Mouse (Mus musculus) stomach, postnatal 0 days (tissue): ENCODE results near the gene Galnt3.

Experiments
- CTCF ChIP-seq: IDR thresholded peaks from 2 replicates; pipeline ENCODE4 v1.5.1; 2016; ENCODE audit warnings: antibody characterized with exemption, low read depth, mild to moderate bottlenecking, moderate library complexity
- EP300 ChIP-seq: optimal IDR thresholded peaks from 2 replicates; pipeline ENCODE3; 2016; ENCODE audit warnings: antibody characterized with exemption

DNA sequence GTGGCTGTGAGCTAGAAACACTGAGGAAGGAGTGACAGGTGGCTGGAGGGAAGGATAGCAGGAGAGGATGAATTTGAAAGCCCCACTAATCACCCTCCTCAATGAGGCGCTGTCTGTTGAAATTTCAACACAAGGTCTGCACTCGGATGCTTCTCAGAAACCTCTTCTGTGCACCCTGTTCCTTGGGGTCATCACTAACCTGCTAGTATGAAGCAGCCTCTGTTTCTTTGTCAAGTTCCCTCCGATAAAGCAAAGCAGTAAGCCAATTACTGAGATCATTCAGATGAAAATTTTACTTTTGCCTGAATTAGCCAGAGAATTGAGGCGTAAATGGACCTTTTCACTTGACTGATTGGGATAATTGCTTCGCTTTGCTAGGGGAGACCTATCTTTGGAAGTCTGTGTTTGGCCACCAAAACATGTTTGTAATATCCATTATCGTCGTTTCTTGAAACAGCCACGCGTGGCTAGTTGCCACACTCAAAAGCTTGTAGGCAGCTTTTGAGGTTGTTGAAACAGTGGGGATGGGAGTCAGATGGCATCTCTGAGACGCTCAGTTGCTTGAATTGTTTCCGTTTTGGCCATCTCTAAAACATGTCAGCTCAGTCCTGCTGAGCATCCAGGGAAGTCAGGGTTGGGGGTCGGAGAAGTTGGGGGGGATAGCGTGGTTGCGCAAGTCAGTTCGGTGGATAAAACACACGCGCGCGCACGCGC is 83.4 kb downstream of the Galnt3 start:
- no peak for TF ChIP-seq CTCF
- no peak for TF ChIP-seq EP300
